11 mouse cellular contexts compared by ENCODE assay signal in the genomic region with DNA sequence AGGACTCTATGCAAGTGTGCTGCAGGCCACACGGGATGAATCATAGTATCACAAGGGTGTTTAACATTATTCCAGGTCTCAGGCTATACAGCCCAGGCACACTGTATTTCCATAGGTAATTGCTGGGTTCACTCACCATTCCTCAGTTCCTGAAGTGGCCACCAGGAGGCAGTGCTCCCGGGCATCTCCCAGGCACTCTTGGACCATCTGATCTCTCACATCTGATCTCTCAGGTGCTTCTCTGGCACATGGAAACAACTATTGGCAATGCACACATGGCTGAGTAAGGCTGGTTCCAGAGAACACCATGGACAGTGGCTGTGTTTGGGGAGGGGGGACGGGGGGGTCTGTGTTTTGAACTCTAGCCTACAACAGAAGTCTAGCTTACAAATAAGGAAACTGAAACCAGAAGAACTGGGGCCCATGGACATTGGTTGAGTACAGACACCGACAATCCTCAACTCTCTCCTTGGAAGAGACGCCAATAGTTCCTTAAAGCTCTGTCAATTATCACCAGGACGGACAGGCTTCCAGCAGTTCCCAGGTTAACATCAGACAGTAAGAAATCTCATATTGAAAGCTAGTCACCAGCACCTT. TPM values are rescaled to one million over a fixed set of nuclear protein-coding genes. Genes with fewer than 3 reads are reported as not detected.
DNase-seq lines count a peak whose midpoint lies in the region; ATAC-seq and TF ChIP-seq lines count a peak whose summit lies in the region.
"Had no signal": no experiment of that assay in that cellular context is flagged by ENCODE, and none has a peak within 500 bp of the region (broad histone marks: within the 10 kb centered on the region; RNA-seq: fewer than 3 reads in every experiment).

No protein-coding gene starts in this region.

- no peaks in the 10 kb centered on the region; the same call in 1 of the 2 replicates for H3K9me3 ChIP-seq in forebrain, embryonic 11.5 days (ENCODE audit: control insufficient read depth, low read length)
- H3K9me3 ChIP-seq in forebrain, embryonic 10.5 days = peaks cover 5% of the 10 kb centered on the region; the same call in 1 of the 2 replicates
- H3K9me3 ChIP-seq: stomach, embryonic 15.5 days had no signal

- peak; percentile 66 for DNase-seq in forebrain, embryonic 11.5 days (ENCODE audit: low spot score)
- DNase-seq in forebrain, embryonic 10.5 days (ENCODE audit: extremely low spot score, low spot score) = no peak
- peak; percentile 49 for DNase-seq in retina, embryonic 14.5 days (ENCODE audit: low spot score)
- DNase-seq in retina, postnatal 1 day = no peak
- DNase-seq in thymus, postnatal 0 days (ENCODE audit: low spot score) = peak; percentile 17
- no peak for DNase-seq in layer of hippocampus, postnatal 36 days
- no peak for DNase-seq in yolk sac, embryonic 10.5 days (ENCODE audit: low spot score)

- H3K36me3 ChIP-seq in forebrain, embryonic 11.5 days (ENCODE audit: control insufficient read depth, insufficient read depth, low read length) = no peaks in the 10 kb centered on the region
- no peaks in the 10 kb centered on the region for H3K36me3 ChIP-seq in forebrain, embryonic 10.5 days (replicated peaks)
- H3K36me3 ChIP-seq: stomach, embryonic 15.5 days had no signal

- peaks cover 4% of the 10 kb centered on the region for H3K4me1 ChIP-seq in forebrain, embryonic 11.5 days (replicated peaks; ENCODE audit: control insufficient read depth, insufficient read depth, low read length)
- peaks cover 39% of the 10 kb centered on the region for H3K4me1 ChIP-seq in forebrain, embryonic 10.5 days
- H3K4me1 ChIP-seq in embryonic fibroblast, embryonic 13.5 days (ENCODE audit: control insufficient read depth, insufficient read depth, low read length) = 0 out of 2 replicates have a peak, but pooled peaks cover 8% of the 10 kb centered on the region
- H3K4me1 ChIP-seq: stomach, embryonic 15.5 days had no signal

- no peak overlapping the region for H3K4me2 ChIP-seq in forebrain, embryonic 11.5 days (ENCODE audit: low read depth, low read length, severe bottlenecking)
- H3K4me2 ChIP-seq: stomach, embryonic 15.5 days had no signal

- H3K9ac ChIP-seq in forebrain, embryonic 11.5 days (ENCODE audit: low read length) = no peak overlapping the region
- H3K9ac ChIP-seq: stomach, embryonic 15.5 days had no signal

- TF ChIP-seq POLR2A in embryonic fibroblast, embryonic 13.5 days (IDR thresholded peaks at IDR 0.05; ENCODE audit: low read depth, low read length) = no peak

- ATAC-seq in forebrain, embryonic 11.5 days (replicated peaks; ENCODE audit: low FRiP score) = no peak

- TF ChIP-seq CTCF in embryonic fibroblast, embryonic 13.5 days (IDR thresholded peaks at IDR 0.05; ENCODE audit: borderline replicate concordance, insufficient read depth, low read length) = peak; percentile 39; the same call in 1 of the 2 replicates

- WGBS in forebrain, embryonic 11.5 days = 71% methylated on average over 6 of the region's 6 CpGs
- WGBS in forebrain, embryonic 10.5 days = 70% methylated on average over 6 of the region's 6 CpGs

- 0 out of 2 replicates have a peak, but pooled peaks cover 2% of the 10 kb centered on the region for H3K27me3 ChIP-seq in forebrain, embryonic 11.5 days (ENCODE audit: control insufficient read depth, insufficient read depth, low read length)
- peaks cover 43% of the 10 kb centered on the region for H3K27me3 ChIP-seq in forebrain, embryonic 10.5 days (ENCODE audit: poor library complexity, severe bottlenecking)
- H3K27me3 ChIP-seq: stomach, embryonic 15.5 days had no signal

- H3K4me3 ChIP-seq in forebrain, embryonic 11.5 days (ENCODE audit: low read depth, low read length) = no peak overlapping the region
- no peak overlapping the region for H3K4me3 ChIP-seq in forebrain, embryonic 10.5 days
- no peak overlapping the region for H3K4me3 ChIP-seq in embryonic fibroblast, embryonic 13.5 days (ENCODE audit: insufficient read depth, low read length)
- H3K4me3 ChIP-seq: stomach, embryonic 15.5 days had no signal

- no peak overlapping the region for H3K27ac ChIP-seq in forebrain, embryonic 11.5 days (ENCODE audit: low read depth, low read length)
- H3K27ac ChIP-seq in forebrain, embryonic 10.5 days = no peak overlapping the region
- H3K27ac ChIP-seq in embryonic fibroblast, embryonic 13.5 days (ENCODE audit: insufficient read depth, low read length) = no peak overlapping the region
- H3K27ac ChIP-seq: stomach, embryonic 15.5 days had no signal

RNA-seq across cellular contexts. Expression of gene Clrn3, which starts 40.1 kb away (rescaled TPM):
- polyA plus RNA-seq in forebrain, embryonic 11.5 days (2014; fragmentation: Nextera tagmentation; extraction: Ambion mirVana) = not detected in 2 replicates
- polyA plus RNA-seq in forebrain, embryonic 10.5 days (2016; fragmentation: Nextera tagmentation; extraction: Ambion mirVana) = not detected in 2 replicates
- polyA plus RNA-seq in embryonic fibroblast, embryonic 13.5 days (2011; ENCODE audit: insufficient read length, low read depth, missing spikeins) = not detected in 2 replicates
- polyA plus RNA-seq in thymus, postnatal 0 days (2015; fragmentation: Nextera tagmentation; extraction: Ambion mirVana) = 0.13 and 0.46 TPM in 2 replicates
- not detected for total RNA-seq in layer of hippocampus, postnatal 36 days (2021)
- polyA plus RNA-seq: heart, embryonic 14.5 days; lung, embryonic 16.5 days had no signal

RNA-seq across cellular contexts. Expression of gene Ptpre, which starts 49.0 kb away (rescaled TPM):
- polyA plus RNA-seq in forebrain, embryonic 11.5 days (2014; fragmentation: Nextera tagmentation; extraction: Ambion mirVana) = 0.77 and 0.85 TPM in 2 replicates
- polyA plus RNA-seq in forebrain, embryonic 10.5 days (2016; fragmentation: Nextera tagmentation; extraction: Ambion mirVana) = 0.31 and 0.41 TPM in 2 replicates
- 3.2 and 4.4 TPM in 2 replicates for polyA plus RNA-seq in embryonic fibroblast, embryonic 13.5 days (2011; ENCODE audit: insufficient read length, low read depth, missing spikeins)
- 12.7 and 17.3 TPM in 2 replicates for polyA plus RNA-seq in thymus, postnatal 0 days (2015; fragmentation: Nextera tagmentation; extraction: Ambion mirVana)
- 10 to 100 TPM; 47.0 to 53.8 TPM for total RNA-seq in layer of hippocampus, postnatal 36 days (2021)

Comparison
In these comparisons a context has a peak if more than half of its experiments do, and no peak if none do; other contexts are left out.
1. DNase-seq: peak in forebrain, embryonic 11.5 days (single experiment), retina, embryonic 14.5 days (single experiment) and thymus, postnatal 0 days (single experiment); none in forebrain, embryonic 10.5 days (single experiment), retina, postnatal 1 day (single experiment), layer of hippocampus, postnatal 36 days (0 of 2) and yolk sac, embryonic 10.5 days (single experiment).